Mouse (Mus musculus) small intestine, adult 2 months (tissue): ENCODE results near the gene Mphosph9. TPM values are rescaled to one million over a fixed set of nuclear protein-coding genes. Genes with fewer than 3 reads are reported as not detected.
A peak's percentile ranks its signal among the peaks of the same experiment; 100 is the strongest.

Source experiments
- H3K27ac ChIP-seq: fragments of 200-500 bp; 2 replicates; pipeline ENCODE4 v1.5.1; 2012; ENCODE audit warnings: low read depth, low read length, control low read depth, inconsistent platforms; ENCODE audit not compliant: insufficient read depth
- H3K27me3 ChIP-seq: fragments of 200-500 bp; 2 replicates; pipeline ENCODE4 v1.6.1; 2012; ENCODE audit warnings: mild to moderate bottlenecking, moderate library complexity, low read length, inconsistent platforms; ENCODE audit not compliant: control insufficient read depth, insufficient read depth
- H3K36me3 ChIP-seq: fragments of 200-500 bp; 2 replicates; pipeline ENCODE4 v1.6.1; 2012; ENCODE audit warnings: mild to moderate bottlenecking, low read length, control low read depth, inconsistent platforms; ENCODE audit not compliant: control insufficient read depth, insufficient read depth
- H3K4me1 ChIP-seq: fragments of 200-500 bp; 2 replicates; pipeline ENCODE4 v1.6.1; 2012; ENCODE audit warnings: low read length, inconsistent platforms, mixed read lengths; ENCODE audit not compliant: control insufficient read depth, insufficient read depth, insufficient read length
- H3K4me3 ChIP-seq: fragments of 200-500 bp; 2 replicates; pipeline ENCODE4 v1.5.1; 2012; ENCODE audit warnings: low read depth, mild to moderate bottlenecking, control low read depth, inconsistent platforms, low read length, moderate library complexity
- CTCF ChIP-seq: fragments of 200-500 bp; IDR thresholded peaks from 2 replicates; pipeline ENCODE4 v1.5.1; 2012; ENCODE audit warnings: low read depth, mild to moderate bottlenecking, control low read depth, inconsistent platforms, low read length, moderate library complexity, mixed read lengths; ENCODE audit not compliant: insufficient replicate concordance, insufficient read length; ENCODE audit errors: extremely low read depth
- POLR2A ChIP-seq: fragments of 200-500 bp; IDR thresholded peaks from 2 replicates; pipeline ENCODE4 v1.6.1; 2012; ENCODE audit warnings: low read depth, mild to moderate bottlenecking, control low read depth, inconsistent platforms, low read length, moderate library complexity
- WGBS: fragments of 180-500 bp; shearing (Covaris S2); methylation state at CpG from one replicate; pipeline ENCODE4 v1.1.7; 2018; 5-methylcytosine and 5-hydroxymethylcytosine counted together
- polyA plus RNA-seq: library from polyadenylated mRNA; depleted of rRNA; stranded (reverse); fragments of >200 nt; gene quantifications from 2 replicates; pipeline ENCODE4 v1.2.3, GENCODE M21; 2012

Mphosph9 gene
- polyA plus RNA-seq, 1 experiment, result 1.4 TPM

GRCm38 (mm10) chr5:124252580-124253320 is 75.0 kb downstream of the Mphosph9 start:
- TF ChIP-seq CTCF, result no peak
- no peak for TF ChIP-seq POLR2A
- Histone ChIP-seq H3K4me3 (no peak overlapping the region), H3K36me3 (peaks cover 3% of the 10 kb centered on the region; the same call in 1 of the 2 replicates), H3K27me3 (no peaks in the 10 kb centered on the region), H3K27ac (no peak overlapping the region), H3K4me1 (no peaks in the 10 kb centered on the region; the same call in 1 of the 2 replicates)
- WGBS, result 94% methylated on average over 13 of the region's 13 CpGs

DNA sequence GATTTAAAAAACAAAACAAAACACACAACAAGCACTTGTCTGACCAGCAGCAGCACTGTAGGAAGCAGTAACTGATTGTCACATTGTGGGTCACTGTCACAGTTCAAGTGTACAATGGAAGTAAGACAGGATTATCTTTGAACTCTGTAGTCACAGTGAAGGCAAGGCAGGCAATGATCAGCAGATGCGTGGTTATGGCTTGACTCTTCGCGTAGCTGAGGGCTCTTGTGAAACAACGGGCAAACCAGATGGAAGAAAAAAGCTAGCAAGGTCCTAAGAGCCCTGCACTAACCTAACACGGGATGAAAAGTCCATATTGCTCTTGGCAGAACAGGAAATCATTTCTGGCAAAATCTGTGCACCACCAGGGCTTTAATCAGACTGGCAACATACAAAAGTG is 76.7 kb downstream of the Mphosph9 start:
- H3K27ac ChIP-seq, result no peak overlapping the region
- no peaks in the 10 kb centered on the region; the same call in 1 of the 2 replicates for H3K4me1 ChIP-seq
- H3K4me3 ChIP-seq, result no peak overlapping the region
- no peaks in the 10 kb centered on the region for H3K27me3 ChIP-seq
- no peak for TF ChIP-seq POLR2A
- TF ChIP-seq CTCF, result no peak
- 84% methylated on average over 5 of the region's 5 CpGs for WGBS
- H3K36me3 ChIP-seq, result peaks cover 3% of the 10 kb centered on the region; the same call in 1 of the 2 replicates

DNA sequence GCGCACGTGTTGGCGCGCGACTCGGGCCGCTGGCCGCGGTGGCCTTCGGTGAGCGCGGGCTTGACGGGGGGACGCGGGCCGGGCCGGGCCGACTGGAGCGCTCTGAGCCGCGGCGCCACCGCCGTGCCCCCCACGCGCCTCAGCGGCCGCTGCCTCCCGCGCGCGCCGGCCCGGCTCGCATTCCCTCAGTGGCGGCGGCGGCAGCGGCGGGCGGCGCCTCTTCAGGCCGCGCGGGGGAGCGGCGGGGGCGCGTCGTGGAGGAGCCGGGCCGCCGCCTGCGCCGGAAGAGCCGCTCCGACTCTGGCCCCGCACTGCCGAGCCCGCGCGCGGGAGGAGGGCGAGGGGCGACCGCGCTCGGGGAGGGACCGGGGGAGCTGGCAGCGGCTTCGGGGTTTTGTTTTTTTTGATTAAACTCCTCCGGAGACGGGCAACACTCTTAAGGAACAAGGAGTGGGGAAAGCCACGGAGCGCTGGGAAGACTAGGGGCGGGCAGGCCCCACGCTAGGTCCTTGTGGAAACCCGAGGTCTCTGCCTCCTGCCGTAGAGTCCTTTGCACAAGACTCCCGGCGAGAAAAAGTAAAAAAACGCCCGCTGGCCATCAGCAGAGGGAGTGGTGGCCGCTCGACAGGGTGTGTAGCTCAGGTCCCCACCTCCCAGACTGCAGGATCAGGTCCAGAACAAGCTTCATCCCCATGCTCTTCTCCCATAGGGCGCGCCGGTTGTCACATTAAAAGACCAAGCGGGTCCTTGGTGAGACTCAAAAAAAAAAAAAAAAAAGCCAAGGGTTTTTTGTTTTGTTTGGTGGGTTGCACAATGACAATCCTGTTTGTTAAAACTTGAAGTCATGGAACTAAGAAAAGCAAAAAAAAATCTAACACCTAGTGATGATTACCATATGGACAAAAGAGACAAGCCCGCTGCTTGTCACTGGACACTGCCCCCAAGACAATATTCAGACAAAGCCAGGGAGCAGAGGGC is 77.9 kb downstream of the Mphosph9 start, which contains the start of gene Pitpnm2:
Gene Pitpnm2, minus strand, starts transcription at position 147 of the 978 bp plus-strand sequence.
- Histone ChIP-seq H3K4me3 (peak within 1 kb of the TSS; percentile 66), H3K27ac (peak within 1 kb of the TSS; percentile 27; the same call in 1 of the 2 replicates), H3K4me1 (no peaks in the 10 kb centered on the region; the same call in 1 of the 2 replicates), H3K36me3 (peaks cover 3% of the 10 kb centered on the region; the same call in 1 of the 2 replicates), H3K27me3 (no peaks in the 10 kb centered on the region)
- WGBS, result 3% methylated on average over 73 of the region's 90 CpGs
- TF ChIP-seq CTCF (no peak), POLR2A (no peak; the same call in 1 of the 2 replicates)

GRCm38 (mm10) chr5:124248845-124249613 is 78.7 kb downstream of the Mphosph9 start:
- TF ChIP-seq CTCF (no peak), POLR2A (no peak)
- H3K4me1 ChIP-seq, result no peaks in the 10 kb centered on the region; the same call in 1 of the 2 replicates

DNA sequence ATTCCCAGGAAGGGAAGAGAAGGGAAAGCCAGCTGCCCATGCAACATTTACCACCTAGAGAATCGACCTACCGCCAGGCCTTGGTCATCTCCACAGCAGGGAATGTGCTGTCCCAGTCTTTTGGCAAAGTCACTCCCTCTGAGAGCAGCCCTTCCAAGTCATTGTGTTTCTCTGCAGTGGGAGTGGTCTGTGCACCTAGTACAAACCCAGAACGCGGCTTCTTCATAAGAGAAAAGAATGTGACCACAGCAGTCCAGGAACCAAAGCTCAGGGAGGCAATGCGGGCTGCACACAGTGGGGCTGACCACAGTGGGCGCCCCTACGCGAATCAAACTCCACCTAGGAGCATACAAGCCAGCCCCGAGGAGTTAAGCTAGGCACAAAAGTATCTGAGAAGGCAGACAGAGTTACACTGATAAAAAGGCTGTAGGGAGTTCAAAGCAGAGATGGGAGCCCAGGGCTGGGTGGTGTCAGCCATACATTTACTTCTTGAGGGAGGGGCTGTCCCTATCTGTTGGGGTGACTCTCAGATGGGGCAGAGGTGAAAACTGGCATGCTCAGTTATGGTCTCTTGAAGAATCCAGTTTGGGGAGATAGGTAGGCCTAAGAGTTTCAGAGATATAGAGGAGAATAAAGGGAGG is 79.7 kb downstream of the Mphosph9 start:
- no peak overlapping the region for H3K27ac ChIP-seq
- no peak overlapping the region; the same call in 1 of the 2 replicates for H3K4me3 ChIP-seq
- 66% methylated on average over 9 of the region's 9 CpGs for WGBS

More at GRCm38 (mm10) chr5:124248845-124249613, 78.7 kb downstream of the Mphosph9 start:
- no peak overlapping the region for H3K27ac ChIP-seq
- H3K27me3 ChIP-seq, result no peaks in the 10 kb centered on the region
- H3K36me3 ChIP-seq, result peaks cover 2% of the 10 kb centered on the region; the same call in 1 of the 2 replicates
- 5% methylated on average over 74 of the region's 77 CpGs for WGBS
- H3K4me3 ChIP-seq, result peak overlapping the region; percentile 66

DNA sequence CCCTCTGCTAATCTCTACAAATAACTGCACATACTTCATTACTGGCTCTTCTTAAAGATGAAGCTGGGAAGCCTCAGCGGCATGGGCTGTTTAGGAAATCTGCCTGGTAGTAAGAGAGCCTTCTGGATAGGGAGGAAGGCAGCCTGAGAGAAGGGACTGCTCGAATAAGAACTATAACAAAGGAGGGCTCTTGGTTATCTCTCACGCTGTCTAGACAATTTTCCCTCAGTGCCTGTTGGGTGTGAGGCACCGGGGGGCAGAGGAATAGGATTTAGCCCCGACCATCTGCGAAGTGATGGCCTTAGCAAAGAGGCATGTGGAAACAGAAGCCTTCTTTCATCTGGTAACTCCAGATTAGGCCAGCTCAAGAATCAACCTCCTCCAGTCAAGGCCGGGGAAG is 80.5 kb downstream of the Mphosph9 start:
- Histone ChIP-seq H3K4me1 (no peaks in the 10 kb centered on the region; the same call in 1 of the 2 replicates), H3K4me3 (no peak overlapping the region), H3K36me3 (no peaks in the 10 kb centered on the region), H3K27ac (no peak overlapping the region), H3K27me3 (no peaks in the 10 kb centered on the region)
- TF ChIP-seq POLR2A (no peak), CTCF (no peak)
- 84% methylated on average over 7 of the region's 7 CpGs for WGBS

More for the DNA sequence above, 79.7 kb downstream of the Mphosph9 start:
- Histone ChIP-seq H3K4me1 (no peaks in the 10 kb centered on the region; the same call in 1 of the 2 replicates), H3K27me3 (no peaks in the 10 kb centered on the region), H3K36me3 (no peaks in the 10 kb centered on the region)
- no peak for TF ChIP-seq CTCF
- TF ChIP-seq POLR2A, result no peak
